Mouse (Mus musculus) stomach, embryonic 14.5 days (tissue): ENCODE data around the gene Akr1c12. TPM values are rescaled to one million over a fixed set of nuclear protein-coding genes. Genes with fewer than 3 reads are reported as not detected.

ENCODE experiments used
- ATAC-seq: fragments of 200-750 bp; cut with Nextera tagmentation; 2 replicates; pipeline ENCODE4 v1.8.0; 2017; ENCODE audit warnings: low read depth, moderate TSS enrichment; ENCODE audit not compliant: insufficient number of reproducible peaks, insufficient read depth, low FRiP score
- H3K27ac ChIP-seq: fragments of 300-500 bp; sonication (generic); 2 replicates; pipeline ENCODE4 v1.5.1; 2014; ENCODE audit warnings: mild to moderate bottlenecking, low read length, moderate library complexity, mixed read lengths
- H3K27me3 ChIP-seq: fragments of 300-500 bp; sonication (generic); 2 replicates; pipeline ENCODE4 v1.6.1; 2014; ENCODE audit warnings: low read length, control low read depth, mixed read lengths; ENCODE audit not compliant: control insufficient read depth, insufficient read depth
- H3K36me3 ChIP-seq: fragments of 300-500 bp; sonication (generic); 2 replicates; pipeline ENCODE4 v1.6.1; 2014; ENCODE audit warnings: mild to moderate bottlenecking, control low read depth, low read length, moderate library complexity, mixed read lengths; ENCODE audit not compliant: control insufficient read depth, insufficient read depth
- H3K4me1 ChIP-seq: fragments of 300-500 bp; sonication (generic); 2 replicates; pipeline ENCODE4 v1.6.1; 2014; ENCODE audit warnings: low read length, control low read depth, mixed read lengths; ENCODE audit not compliant: control insufficient read depth, insufficient read depth
- H3K4me2 ChIP-seq: fragments of 300-500 bp; sonication (generic); replicated peaks from 2 replicates; pipeline ENCODE4 v1.6.1; 2014; ENCODE audit warnings: low read depth, low read length, control low read depth
- H3K4me3 ChIP-seq: fragments of 300-500 bp; sonication (generic); 2 replicates; pipeline ENCODE4 v1.5.1; 2014; ENCODE audit warnings: low read depth, low read length, control low read depth
- H3K9ac ChIP-seq: fragments of 300-500 bp; sonication (generic); replicated peaks from 2 replicates; pipeline ENCODE4 v1.6.1; 2014; ENCODE audit warnings: low read depth, mild to moderate bottlenecking, control low read depth, low read length, moderate library complexity, mixed read lengths
- H3K9me3 ChIP-seq: fragments of 300-500 bp; sonication (generic); 2 replicates; pipeline ENCODE4 v1.6.1; 2016; ENCODE audit warnings: low read depth, low read length, control low read depth; ENCODE audit not compliant: control insufficient read depth
- WGBS: fragments of 180-500 bp; shearing (Covaris S2); extraction: QIAGEN DNeasy Blood & Tissue Kit; methylation state at CpG from one replicate; pipeline ENCODE4 v1.1.7; 2014; 5-methylcytosine and 5-hydroxymethylcytosine counted together
- polyA plus RNA-seq: library from polyadenylated mRNA; unstranded; fragments of >200 nt; fragmentation: Nextera tagmentation; extraction: Ambion mirVana; gene quantifications from 2 replicates; pipeline ENCODE4 v1.2.1, GENCODE M21; 2014

Gene Akr1c12
- polyA plus RNA-seq, 1 experiment from 2014 or later = 68.1 TPM

DNA sequence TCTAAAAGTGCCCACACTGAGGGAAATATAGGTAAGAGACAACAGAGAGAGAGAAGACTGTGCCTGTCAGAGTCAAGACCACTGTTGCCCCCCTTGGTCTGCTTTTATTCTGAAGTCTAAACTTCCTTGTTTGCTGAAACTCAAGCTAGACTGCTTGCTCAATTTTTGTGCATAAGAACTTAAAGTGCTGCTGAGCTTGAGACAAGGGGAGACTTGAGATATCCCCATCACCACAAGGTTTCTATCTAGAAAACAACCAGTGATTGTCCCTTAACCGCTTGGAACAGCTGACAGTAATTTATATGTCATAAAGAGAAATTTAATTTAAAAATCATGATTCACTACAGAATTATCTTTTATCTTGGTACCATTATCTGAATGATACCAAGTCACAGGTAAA, 46.1 kb downstream of the Akr1c12 start:
- Histone ChIP-seq H3K4me2 (no peak overlapping the region), H3K4me3 (no peak overlapping the region), H3K27ac (0 out of 2 replicates have a peak overlapping the region, but pooled peaks have one; percentile 7), H3K36me3 (no peaks in the 10 kb centered on the region), H3K27me3 (no peaks in the 10 kb centered on the region), H3K4me1 (no peaks in the 10 kb centered on the region), H3K9ac (no peak overlapping the region), H3K9me3 (no peaks in the 10 kb centered on the region)
- peak; percentile 53 for ATAC-seq
- 63% methylated on average over 1 of the region's 1 CpGs for WGBS

DNA sequence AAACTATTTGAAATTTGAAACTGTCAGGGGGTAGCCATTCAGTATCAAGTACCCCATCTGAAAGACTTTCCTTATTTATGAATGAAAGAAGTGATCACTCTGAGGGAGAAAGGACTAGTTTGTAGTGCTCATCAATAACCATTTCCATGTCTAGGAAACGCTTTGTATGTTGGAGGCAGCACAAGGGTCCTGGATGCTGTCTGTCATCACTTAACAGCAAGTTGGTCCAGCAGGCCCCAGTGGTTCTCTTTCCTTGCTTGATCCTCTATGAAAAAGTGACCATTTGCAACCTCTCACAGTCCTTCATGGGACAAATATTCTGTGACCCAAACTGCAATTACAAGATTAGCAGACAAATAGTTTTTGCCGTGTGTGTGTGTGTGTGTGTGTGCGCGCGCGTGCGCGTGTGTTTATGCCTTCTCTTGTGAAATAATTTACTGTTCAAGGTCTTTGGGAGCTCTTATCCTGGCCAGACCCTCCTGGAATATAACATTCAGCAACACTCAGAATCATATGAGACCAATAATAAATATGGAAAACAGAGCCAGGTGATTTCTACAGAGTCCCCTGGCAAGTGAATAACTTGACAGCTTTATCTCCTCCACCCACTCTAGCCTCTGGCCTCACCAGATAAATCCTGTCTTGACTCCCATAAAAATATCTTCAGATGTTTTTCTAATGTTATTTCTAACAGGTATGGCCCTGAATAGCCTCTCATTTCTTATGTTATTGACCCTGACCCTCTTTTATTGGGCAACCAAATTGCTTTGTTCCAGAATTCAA, 48.2 kb downstream of the Akr1c12 start:
- H3K27ac ChIP-seq = no peak overlapping the region
- H3K9me3 ChIP-seq = no peaks in the 10 kb centered on the region
- no peaks in the 10 kb centered on the region for H3K36me3 ChIP-seq
- H3K4me3 ChIP-seq = no peak overlapping the region
- H3K27me3 ChIP-seq = no peaks in the 10 kb centered on the region
- ATAC-seq = no peak
- H3K4me2 ChIP-seq = no peak overlapping the region
- 90% methylated on average over 8 of the region's 8 CpGs for WGBS
- H3K9ac ChIP-seq = no peak overlapping the region
- H3K4me1 ChIP-seq = no peaks in the 10 kb centered on the region

DNA sequence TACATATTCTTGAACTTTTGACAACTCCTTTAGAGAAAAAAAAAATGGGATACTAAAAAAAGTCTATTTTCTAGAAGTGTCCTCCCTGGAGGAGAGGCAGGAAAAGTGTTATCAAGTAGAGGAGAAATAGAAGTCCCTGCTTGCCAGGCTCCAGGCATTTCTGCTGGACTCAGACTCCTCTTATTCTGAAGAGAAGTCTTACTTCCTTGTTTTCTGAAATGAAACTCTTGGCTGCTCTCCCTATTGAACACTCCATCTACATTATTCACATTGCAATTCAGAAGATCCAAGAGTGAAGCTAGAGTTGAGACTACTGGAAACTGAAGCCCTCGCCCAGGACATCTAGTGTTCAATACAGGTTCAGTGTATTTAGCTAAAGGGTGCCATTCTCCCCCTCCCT, 50.8 kb downstream of the Akr1c12 start, which contains the start of gene Akr1c19:
Gene Akr1c19, plus strand, starts transcription at position 260 of the 400 bp plus-strand sequence.
- ATAC-seq = no peak
- no peak within 1 kb of the TSS for H3K4me2 ChIP-seq
- 63% methylated on average over 1 of the region's 1 CpGs for WGBS
- no peak within 1 kb of the TSS for H3K9ac ChIP-seq
- no peaks in the 10 kb centered on the region for H3K36me3 ChIP-seq
- H3K27ac ChIP-seq = no peak within 1 kb of the TSS
- H3K4me1 ChIP-seq = no peaks in the 10 kb centered on the region
- H3K4me3 ChIP-seq = no peak within 1 kb of the TSS
- no peaks in the 10 kb centered on the region for H3K27me3 ChIP-seq
- no peaks in the 10 kb centered on the region for H3K9me3 ChIP-seq

Other genes with a start within 250 kb of the Akr1c12 start
- 2.0 and 2.9 TPM in 2 replicates for gene Akr1c14, start 230.4 kb downstream of the Akr1c12 start, polyA plus RNA-seq
- gene Akr1c18, start 128.8 kb downstream of the Akr1c12 start, polyA plus RNA-seq = 0.42 and 1.00 TPM in 2 replicates
- gene Akr1c13, start 88.3 kb downstream of the Akr1c12 start, polyA plus RNA-seq = 121 and 124 TPM in 2 replicates
- 94.6 and 98.8 TPM in 2 replicates for gene Akr1c19, start 50.7 kb downstream of the Akr1c12 start, polyA plus RNA-seq
- gene Akr1c6, start 154.9 kb upstream of the Akr1c12 start, polyA plus RNA-seq = not detected in 2 replicates
- not detected in 2 replicates for gene Akr1c20, start 243.9 kb upstream of the Akr1c12 start, polyA plus RNA-seq